Mouse (Mus musculus): ENCODE measurements around the gene Gba2. TPM values are rescaled to one million over a fixed set of nuclear protein-coding genes. Genes with fewer than 3 reads are reported as not detected.
A peak's percentile ranks its signal among the peaks of the same experiment; 100 is the strongest.
"Not testable (repeated sequence)": the region's sequence is repeated elsewhere in the genome, so short reads cannot be mapped to it uniquely, and the experiment has no call there.

Gba2 gene
- total RNA-seq, 2 experiments from 2014 or later: 6.7 to 9.1 TPM

DNA sequence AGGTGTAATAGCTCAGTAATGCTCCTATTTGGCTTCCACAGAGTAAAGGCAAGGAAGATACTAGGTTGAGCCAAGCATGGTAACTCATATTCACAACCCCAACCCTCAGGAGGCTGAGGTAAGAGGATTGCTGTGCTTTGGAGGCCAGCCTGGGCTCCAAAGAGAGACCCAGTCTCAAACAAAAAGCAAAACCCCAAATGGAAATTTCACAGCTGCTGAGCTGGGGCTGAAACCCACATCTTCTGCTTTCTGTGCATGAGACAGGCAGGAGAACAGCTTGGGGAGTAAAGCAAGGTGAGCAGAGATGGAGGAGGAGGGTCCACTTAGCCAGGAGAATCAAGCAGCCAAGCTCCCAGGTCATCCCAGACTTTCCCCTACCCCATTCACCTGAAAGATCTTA lies 24.8 kb downstream of the Gba2 start:
- no peak for DNase-seq

DNA sequence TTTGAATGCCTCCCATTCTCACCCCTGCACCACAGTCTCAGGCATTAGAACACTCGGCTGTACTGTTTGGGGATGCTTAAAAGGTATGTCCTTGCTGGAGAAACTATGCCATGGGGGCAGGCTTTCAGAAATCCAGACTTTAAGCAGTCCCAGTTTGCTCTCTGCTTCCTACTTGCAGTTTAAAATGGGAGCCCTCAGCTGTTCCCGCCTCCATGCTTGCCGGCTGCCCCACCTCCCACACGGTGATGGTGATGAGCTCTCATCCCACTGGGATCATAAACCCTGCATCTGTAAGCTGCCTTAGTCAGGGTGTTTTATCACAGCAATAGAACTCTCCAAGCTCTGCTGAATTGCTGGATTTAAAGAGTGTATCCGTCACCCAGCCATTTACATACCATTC lies 26.2 kb downstream of the Gba2 start:
- DNase-seq: no peak

DNA sequence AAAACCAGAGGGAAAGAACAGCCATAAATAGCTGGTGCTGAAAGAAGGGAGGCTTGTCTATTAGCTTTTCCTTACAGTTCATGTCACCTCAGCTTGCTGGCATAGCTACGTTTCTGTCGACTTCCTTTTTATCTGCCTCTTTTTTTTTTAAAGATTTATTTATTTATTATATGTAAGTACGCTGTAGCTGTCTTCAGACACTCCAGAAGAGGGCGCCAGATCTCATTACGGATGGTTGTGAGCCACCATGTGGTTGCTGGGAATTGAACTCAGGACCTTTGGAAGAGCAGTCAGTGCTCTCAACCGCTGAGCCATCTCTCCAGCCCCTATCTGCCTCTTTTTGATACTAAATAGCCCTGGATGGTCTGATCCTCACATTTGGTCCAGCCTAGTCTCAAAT lies 26.8 kb downstream of the Gba2 start:
- DNase-seq: not testable (repeated sequence)

DNA sequence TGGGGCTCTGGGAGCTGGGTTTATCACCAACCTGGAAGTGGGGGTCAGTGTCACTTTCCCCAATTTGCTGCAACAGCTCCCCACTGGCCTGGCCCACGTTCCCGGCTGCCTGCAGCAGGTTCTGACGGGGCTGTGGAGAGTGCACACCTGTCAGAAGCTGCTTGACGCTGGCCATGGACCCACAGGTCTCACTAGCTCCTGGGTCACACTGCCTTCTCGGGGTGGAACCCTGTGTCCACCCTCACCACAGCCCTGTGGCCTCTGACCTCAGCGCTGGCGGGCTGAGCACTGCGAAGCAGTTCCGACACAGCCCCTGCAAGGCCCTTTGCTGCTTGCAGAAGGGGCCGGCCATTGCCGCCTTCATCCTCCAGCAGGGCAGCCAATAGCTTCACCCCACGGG lies 29.6 kb downstream of the Gba2 start:
- no peak for DNase-seq

DNA sequence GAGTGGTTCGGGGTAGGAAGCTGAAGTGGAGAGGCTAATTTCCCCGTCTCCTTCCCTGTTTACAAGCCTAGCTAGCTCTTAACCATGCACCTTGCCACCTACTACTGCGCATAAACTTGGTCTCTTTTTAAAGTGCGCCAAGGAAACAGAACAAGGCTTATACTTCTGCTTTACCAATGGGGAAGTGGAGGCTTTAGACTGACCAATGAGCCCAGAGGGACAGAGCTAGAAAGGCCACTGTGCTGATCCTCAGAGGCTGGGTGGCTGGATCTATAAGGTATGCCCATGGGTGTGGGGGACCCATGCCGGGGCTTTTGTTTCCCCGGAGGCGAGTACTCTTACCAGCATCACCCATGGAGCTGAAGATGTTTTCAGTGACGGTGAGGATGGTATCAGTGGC lies 31.5 kb downstream of the Gba2 start:
- no peak for DNase-seq

DNA sequence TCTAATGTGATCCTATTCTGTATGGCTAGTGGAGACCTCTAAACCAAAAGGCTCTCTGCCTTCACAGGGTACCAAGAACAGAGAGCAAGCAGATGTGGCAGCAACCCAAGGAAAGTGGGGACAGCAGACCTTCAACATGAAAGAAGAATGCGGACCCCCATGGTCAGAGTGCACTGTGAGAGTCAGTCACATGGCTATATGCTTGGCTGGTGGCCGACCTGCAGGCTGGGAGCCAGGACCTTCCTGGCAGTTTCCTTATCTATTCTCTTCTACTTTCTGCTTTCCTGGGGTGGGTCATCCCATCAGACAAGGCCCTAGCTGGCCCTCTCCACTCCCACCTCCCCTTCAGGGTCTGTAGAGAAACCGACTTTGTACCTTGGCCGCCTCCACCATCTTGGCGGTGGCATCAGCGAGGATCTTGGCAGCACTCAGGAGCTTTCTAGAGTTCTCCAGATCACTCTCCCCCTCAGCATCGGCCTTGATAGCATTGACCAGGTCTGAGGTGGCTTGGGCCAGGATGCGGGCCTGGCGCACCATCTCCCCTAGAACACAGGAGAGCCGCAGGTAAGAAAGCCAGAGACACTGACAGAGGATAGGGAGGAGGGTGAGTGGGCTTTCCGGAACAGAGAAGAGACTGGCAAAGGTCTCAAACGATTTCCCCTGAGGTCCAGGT lies 32.2 kb downstream of the Gba2 start:
- no peak for DNase-seq

DNA sequence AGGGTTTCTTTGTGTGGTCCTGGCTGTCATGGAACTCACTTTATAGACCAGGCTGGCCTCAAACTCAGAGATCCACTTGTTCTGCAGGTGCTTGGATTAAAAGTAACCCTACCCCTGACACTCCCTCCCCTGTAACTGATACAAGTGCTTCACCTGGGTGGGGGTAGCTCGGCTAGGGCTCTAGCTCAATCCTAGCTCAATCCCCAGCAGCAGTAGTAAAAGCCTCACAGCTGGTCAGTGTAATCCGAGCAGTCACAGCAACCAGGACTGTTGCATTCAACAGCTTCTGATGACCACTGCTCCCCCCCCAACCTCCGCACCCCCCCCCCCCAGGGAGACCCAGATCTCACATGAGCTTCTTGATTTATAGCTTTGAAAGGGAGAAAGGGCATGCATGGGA lies 36.6 kb downstream of the Gba2 start:
- no peak for DNase-seq

DNA sequence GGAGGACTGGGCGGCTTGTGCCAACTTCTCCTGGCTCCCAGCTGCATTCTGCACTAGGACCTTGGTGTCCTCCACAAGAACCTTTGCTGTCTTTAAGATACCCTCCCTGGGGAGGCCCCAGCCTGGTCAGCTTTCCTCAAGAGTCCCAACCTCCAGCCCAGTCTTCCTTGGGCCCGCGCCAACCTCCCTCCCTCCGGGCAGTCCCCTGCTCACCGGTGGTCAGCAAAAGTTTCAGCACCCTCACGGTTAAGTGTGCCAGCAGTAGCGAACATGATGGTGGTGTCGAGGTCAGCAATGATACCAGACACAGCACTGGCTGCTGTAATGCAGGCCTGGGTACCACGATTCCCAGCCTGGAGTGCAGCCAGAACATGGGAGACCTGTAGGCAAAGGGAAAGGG lies 42.6 kb downstream of the Gba2 start:
- no peak for DNase-seq

DNA sequence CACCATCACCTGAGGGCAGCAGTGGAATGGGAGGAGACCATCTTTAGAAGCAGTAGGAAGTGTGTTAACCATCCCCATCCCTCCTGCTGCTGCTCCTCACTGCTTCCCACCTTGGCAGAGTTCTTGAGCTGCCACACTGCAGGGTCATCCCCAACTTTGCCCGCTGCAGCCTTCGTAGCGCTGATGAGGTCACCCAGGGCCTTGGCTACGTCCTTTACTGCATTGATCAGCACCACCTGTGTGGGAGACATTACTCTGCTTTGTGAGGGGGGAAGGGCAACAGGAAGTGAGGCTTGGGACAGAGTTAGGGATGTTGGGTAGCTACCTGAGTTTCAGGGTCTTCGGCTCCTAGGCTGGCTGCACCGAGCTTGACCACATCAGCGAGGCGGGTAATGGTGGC lies 43.0 kb downstream of the Gba2 start:
- no peak for DNase-seq

DNA sequence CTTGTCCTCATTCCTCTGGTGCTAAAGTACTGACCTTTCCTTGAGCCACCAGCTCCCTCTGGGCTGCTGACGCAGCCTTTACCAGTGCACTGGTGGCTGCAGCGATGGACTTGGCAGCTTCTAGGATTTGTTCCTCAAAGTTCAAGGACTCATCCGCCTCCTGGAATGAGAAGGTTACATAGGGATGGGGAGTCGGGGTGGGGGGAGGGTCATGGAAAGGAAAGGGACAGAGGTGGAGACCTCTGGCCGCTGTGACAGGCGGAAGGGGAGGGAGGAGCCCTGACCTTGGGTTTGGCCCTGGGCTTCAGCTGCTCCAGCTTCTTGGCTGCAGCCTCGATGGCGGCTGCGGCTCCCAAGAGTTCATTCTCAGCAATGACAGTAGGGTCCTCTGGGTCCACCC lies 45.4 kb downstream of the Gba2 start:
- no peak for DNase-seq

DNA sequence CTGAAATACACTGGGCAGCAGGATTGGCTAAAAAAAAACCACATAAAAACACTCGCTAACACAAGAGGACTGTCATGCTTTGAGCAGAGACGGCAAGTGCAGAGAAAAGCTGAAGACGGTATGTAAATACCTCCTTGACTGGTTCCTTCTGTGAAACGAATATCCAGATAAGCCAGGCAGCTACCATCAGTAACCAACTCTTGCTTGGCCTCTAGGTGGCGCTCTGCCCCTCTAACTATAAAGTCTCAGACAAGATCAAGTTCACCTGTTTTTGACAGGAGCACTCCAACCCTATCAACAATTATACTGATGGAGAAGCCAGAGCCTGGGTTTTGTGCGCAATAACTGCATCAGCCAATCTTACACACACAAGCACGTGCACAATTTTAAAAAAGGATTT lies 48.1 kb downstream of the Gba2 start:
- peak; percentile 81 for DNase-seq

DNA sequence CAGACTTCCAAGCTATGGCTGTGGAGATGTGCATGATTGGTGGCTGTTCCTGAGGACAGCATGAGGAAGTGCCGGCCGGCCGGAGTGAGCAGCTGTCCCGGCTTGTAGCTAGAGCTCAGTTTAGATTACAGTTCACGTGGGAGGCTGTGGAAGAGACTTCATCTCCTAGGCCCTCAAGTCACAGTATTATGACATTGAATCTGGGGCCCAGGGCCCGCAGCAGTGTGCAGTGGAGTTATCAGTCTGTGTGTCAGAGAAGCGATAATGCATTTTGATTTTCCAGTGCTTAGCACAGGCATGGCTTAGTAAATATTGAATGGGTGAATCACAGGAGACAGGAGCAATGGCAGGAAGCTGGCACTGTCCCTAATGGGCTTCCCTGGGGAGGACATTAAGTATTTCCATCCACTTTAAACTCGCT lies 48.6 kb downstream of the Gba2 start:
- no peak for DNase-seq

DNA sequence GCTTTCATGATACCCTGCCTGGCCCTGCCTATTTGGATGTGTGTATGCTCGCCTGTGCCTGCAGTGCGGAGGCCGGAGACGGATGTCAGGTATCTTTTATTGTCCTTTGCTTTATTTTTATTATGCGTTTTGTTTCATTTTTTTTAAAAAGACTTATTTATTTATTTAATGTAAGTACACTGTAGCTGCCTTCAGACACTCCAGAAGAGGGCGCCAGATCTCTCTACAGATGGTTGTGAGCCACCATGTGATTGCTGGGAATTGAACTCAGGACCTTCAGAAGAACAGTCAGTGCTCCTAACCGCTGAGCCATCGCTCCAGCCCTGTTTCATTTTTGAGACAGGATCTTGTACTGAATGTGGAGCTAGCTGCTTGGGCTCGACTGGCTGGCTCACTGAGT lies 50.2 kb downstream of the Gba2 start:
- no peak for DNase-seq

DNA sequence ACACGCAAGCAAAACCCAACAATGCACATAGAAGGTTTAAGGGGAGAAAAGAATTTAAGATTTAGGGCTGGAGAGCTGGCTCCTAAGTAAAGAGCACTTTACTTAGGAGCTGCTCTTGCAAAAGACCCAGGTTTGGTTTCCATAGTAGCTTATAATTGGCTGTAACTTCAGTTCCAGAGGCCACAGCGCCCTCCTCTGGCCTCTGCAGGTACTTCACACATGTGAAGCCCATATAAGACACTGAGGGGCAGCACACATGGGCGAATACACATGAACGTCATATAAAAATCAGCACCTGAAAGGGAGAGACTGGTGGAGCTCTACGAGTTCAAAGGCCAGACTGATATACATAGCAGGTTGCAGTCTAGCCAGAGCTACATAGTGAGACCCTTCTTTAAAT lies 50.8 kb downstream of the Gba2 start:
- no peak for DNase-seq

DNA sequence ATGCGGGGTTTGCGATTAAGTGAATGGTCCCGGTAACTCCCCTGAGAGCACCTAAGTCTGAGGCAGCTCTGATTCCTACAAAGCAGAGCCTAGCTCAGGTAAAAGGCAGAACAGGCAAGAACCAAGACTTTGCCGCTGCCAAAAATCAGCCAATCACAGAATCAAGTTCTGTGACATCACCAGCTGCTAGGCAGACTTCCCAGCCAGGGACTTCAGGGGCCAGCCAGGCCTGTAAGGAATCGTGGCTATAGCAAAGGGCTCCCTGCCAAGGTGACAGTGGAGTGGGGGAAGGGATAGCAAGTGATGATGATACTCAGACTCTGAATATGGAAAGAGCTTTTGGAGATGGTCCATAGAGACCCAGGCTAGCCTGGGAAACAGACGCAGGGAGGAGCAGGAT lies 58.7 kb downstream of the Gba2 start:
- peak; percentile 90 for DNase-seq

DNA sequence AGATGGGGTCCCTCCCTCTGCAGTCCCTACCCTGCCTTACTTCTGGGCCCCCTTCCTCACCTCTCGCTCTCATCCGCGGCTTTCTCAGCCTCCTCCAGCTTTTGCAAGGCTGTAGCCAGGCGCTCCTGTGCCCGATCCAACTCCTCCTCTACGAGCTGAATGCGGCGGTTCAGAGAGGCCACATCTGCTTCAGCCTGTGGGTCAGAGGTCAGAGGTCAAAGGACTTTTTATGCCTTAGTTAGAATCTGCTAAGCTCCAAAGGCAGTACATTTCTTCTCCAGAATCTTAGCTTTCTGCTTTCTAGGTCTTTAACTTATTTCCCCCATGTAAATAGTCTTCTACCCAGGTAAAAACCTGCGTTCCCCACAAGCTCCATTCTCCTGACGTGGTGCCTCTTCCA lies 59.1 kb downstream of the Gba2 start:
- DNase-seq: no peak

Other genes with a start within 250 kb of the Gba2 start
- gene Rusc2, start 196.9 kb downstream of the Gba2 start, total RNA-seq (2021): 10 to 100 TPM; 30.3 to 33.9 TPM
- not detected for gene Fam166b, start 149.7 kb downstream of the Gba2 start, total RNA-seq (2021)
- 10 to 100 TPM; 28.0 to 34.7 TPM for gene Tesk1, start 136.9 kb downstream of the Gba2 start, total RNA-seq (2021)
- gene Cd72, start 124.2 kb downstream of the Gba2 start, total RNA-seq (2021): under 1 TPM in 1 of 2 experiments, not detected in 1; 0.61 TPM
- not detected for gene Sit1, start 95.1 kb downstream of the Gba2 start, total RNA-seq (2021)
- 10 to 100 TPM; 23.4 to 24.1 TPM for gene Ccdc107, start 86.0 kb downstream of the Gba2 start, total RNA-seq (2021)
- 1 to 10 TPM; 2.8 to 3.8 TPM for gene Arhgef39, start 79.2 kb downstream of the Gba2 start, total RNA-seq (2021)
- gene Car9, start 71.9 kb downstream of the Gba2 start, total RNA-seq (2021): 1 to 10 TPM; 2.8 TPM
- gene Tpm2, start 55.1 kb downstream of the Gba2 start, total RNA-seq (2021): 1,000 to 10,000 TPM; 8,012 to 8,431 TPM
- 10 to 100 TPM; 39.6 to 45.0 TPM for gene Creb3, start 16.5 kb downstream of the Gba2 start, total RNA-seq (2021)
- 100 to 1,000 TPM in 1 of 2 experiments, 10 to 100 TPM in 1; 84.9 to 112 TPM for gene Tln1, start 16.2 kb downstream of the Gba2 start, total RNA-seq (2021)
- gene Rgp1, start 158 bp downstream of the Gba2 start, total RNA-seq (2021): 10 to 100 TPM; 22.9 to 30.4 TPM
- gene Msmp, start 5.6 kb upstream of the Gba2 start, total RNA-seq (2021): under 1 TPM; 0.33 to 0.38 TPM
- 10 to 100 TPM; 30.7 to 39.5 TPM for gene Npr2, start 53.1 kb upstream of the Gba2 start, total RNA-seq (2021)
- gene Spag8, start 74.7 kb upstream of the Gba2 start, total RNA-seq (2021): under 1 TPM in 1 of 2 experiments, not detected in 1; 0.38 TPM
- gene Hint2, start 77.6 kb upstream of the Gba2 start, total RNA-seq (2021): 10 to 100 TPM; 51.3 to 57.6 TPM
- 10 to 100 TPM in 1 of 2 experiments, 1 to 10 TPM in 1; 9.1 to 10.8 TPM for gene Tmem8b, start 90.1 kb upstream of the Gba2 start, total RNA-seq (2021)
- under 1 TPM; 0.18 to 0.26 TPM for gene Fam221b, start 90.3 kb upstream of the Gba2 start, total RNA-seq (2021)
- gene Olfr70, start 121.9 kb upstream of the Gba2 start, total RNA-seq (2021): not detected
- gene Olfr71, start 131.4 kb upstream of the Gba2 start, total RNA-seq (2021): not detected
- 1 to 10 TPM; 2.3 to 3.1 TPM for gene Hrct1, start 148.3 kb upstream of the Gba2 start, total RNA-seq (2021)
- gene Spaar, start 151.2 kb upstream of the Gba2 start, total RNA-seq (2021): 1 to 10 TPM; 1.1 to 1.6 TPM
- not detected for gene Olfr159, start 192.1 kb upstream of the Gba2 start, total RNA-seq (2021)
- gene Olfr156, start 245.0 kb upstream of the Gba2 start, total RNA-seq (2021): not detected